Mouse (Mus musculus): ENCODE measurements around the gene Ptpn14. TPM values are rescaled to one million over a fixed set of nuclear protein-coding genes. Genes with fewer than 3 reads are reported as not detected.
A peak's percentile ranks its signal among the peaks of the same experiment; 100 is the strongest.

Ptpn14 gene
- polyA plus RNA-seq, 1 experiment from 2014 or later = 3.2 TPM

DNA sequence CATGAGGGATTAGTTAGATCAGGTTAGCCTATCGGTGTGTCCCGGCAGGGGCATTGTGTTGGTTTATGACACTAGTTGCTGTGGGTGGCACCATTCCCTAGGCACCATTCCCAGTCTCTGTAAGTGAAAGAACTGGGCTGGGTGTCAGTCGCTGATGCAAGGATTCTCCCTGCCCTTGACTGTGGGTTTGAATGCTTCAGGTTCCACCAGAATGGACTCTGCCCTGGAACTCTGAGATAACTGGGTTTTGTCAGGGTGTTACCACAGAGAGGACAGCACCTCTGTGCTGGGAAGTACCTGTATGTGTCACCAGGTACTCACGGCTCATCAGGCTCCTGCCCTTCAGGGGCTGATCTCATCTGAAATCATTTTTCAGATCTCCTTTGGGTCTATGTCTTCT lies 21.7 kb downstream of the Ptpn14 start:
- no peak for ATAC-seq (replicated peaks; ENCODE audit: low FRiP score)
- no peak overlapping the region for H3K4me2 ChIP-seq
- H3K27ac ChIP-seq (ENCODE audit: low read depth, low read length) = no peak overlapping the region
- no peaks in the 10 kb centered on the region for H3K9me3 ChIP-seq (ENCODE audit: control insufficient read depth, low read length)
- no peaks in the 10 kb centered on the region for H3K27me3 ChIP-seq (replicated peaks; ENCODE audit: control insufficient read depth, insufficient read depth, low read length)
- 85% methylated on average over 4 of the region's 4 CpGs for WGBS
- H3K4me1 ChIP-seq (replicated peaks; ENCODE audit: control insufficient read depth, insufficient read depth, low read length) = 0 out of 2 replicates have a peak, but pooled peaks cover 2% of the 10 kb centered on the region
- no peak for DNase-seq (ENCODE audit: low spot score)
- H3K9ac ChIP-seq (ENCODE audit: low read depth, low read length) = no peak overlapping the region
- H3K4me3 ChIP-seq (ENCODE audit: low read depth, low read length) = no peak overlapping the region
- H3K36me3 ChIP-seq (ENCODE audit: control insufficient read depth, insufficient read depth, low read length) = no peaks in the 10 kb centered on the region

DNA sequence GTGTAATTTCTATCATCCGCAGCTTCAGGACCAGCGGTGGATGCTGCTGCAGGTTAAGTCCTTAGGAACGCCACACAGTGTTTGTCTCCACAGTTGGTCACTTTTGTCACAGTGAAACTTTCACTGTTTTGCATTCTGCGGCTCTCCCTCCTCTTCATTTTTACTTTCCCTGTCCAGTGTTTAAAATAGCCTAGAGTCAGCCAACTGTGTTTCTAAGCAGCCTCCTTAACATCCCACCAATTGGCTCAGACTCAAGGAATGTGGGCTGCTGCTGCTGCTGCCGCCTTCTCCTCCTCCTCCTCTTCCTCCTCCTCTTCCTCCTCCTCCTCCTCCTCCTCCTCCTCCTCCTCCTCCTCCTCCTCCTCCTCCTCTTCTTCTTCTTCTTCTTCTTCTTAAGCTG lies 22.2 kb downstream of the Ptpn14 start:
- Histone ChIP-seq H3K4me1 (replicated peaks; ENCODE audit: control insufficient read depth, insufficient read depth, low read length) (no peaks in the 10 kb centered on the region), H3K27me3 (replicated peaks; ENCODE audit: control insufficient read depth, insufficient read depth, low read length) (no peaks in the 10 kb centered on the region), H3K4me3 (ENCODE audit: low read depth, low read length) (no peak overlapping the region), H3K9me3 (ENCODE audit: control insufficient read depth, low read length) (no peaks in the 10 kb centered on the region), H3K27ac (ENCODE audit: low read depth, low read length) (no peak overlapping the region), H3K9ac (ENCODE audit: low read depth, low read length) (no peak overlapping the region), H3K36me3 (ENCODE audit: control insufficient read depth, insufficient read depth, low read length) (no peaks in the 10 kb centered on the region), H3K4me2 (no peak overlapping the region)
- 86% methylated on average over 5 of the region's 5 CpGs for WGBS
- DNase-seq (ENCODE audit: low spot score) (no peak), ATAC-seq (replicated peaks; ENCODE audit: low FRiP score) (no peak)

DNA sequence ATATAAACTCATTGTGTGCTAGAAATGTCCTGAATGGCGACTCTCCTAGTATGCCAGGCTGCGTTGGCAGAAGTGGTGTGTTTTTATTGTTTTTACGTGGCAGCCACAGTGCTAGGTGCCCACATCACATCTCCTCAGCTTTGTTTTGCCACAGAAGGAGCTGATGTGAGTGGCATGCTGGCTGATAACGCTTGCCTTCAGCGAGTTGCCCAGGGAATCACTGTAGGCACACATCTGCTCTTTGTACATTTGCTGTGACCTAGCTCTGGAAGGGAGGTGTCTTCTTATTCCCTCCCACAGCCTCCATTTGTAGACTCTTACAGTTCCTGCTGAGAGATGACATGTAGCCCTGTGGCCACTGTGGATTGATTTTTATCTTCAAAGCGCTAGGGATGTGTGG lies 24.2 kb downstream of the Ptpn14 start:
- peaks cover 13% of the 10 kb centered on the region for H3K4me1 ChIP-seq (replicated peaks; ENCODE audit: control insufficient read depth, insufficient read depth, low read length)
- ATAC-seq (replicated peaks; ENCODE audit: low FRiP score) (no peak), DNase-seq (ENCODE audit: low spot score) (no peak)
- H3K4me2 ChIP-seq = no peak overlapping the region
- no peak overlapping the region for H3K4me3 ChIP-seq (ENCODE audit: low read depth, low read length)
- H3K36me3 ChIP-seq (ENCODE audit: control insufficient read depth, insufficient read depth, low read length) = no peaks in the 10 kb centered on the region
- H3K9ac ChIP-seq (ENCODE audit: low read depth, low read length) = no peak overlapping the region
- H3K27ac ChIP-seq (ENCODE audit: low read depth, low read length) = no peak overlapping the region
- no peaks in the 10 kb centered on the region for H3K27me3 ChIP-seq (replicated peaks; ENCODE audit: control insufficient read depth, insufficient read depth, low read length)
- 70% methylated on average over 6 of the region's 6 CpGs for WGBS
- no peaks in the 10 kb centered on the region for H3K9me3 ChIP-seq (ENCODE audit: control insufficient read depth, low read length)

DNA sequence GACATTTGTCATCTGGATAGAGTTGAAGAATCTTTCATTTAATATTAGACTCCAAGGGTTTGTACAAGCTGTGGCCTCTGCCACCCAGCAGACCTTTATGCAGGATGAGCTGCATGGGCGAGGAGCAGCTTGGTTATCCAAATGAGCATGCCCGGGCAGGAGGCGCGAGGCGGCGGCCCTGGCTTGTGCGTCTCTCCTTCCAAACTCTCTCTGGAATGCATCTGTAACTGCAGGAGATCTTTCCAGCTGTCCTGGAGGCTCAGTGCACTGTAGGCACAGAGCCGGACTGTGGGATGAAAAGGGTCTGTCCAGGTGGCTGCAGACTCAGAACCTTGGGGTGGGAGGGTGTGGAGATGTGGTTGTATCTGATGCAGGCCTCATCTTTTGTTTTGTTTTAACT lies 27.0 kb downstream of the Ptpn14 start:
- WGBS = 89% methylated on average over 8 of the region's 8 CpGs
- Histone ChIP-seq H3K4me1 (replicated peaks; ENCODE audit: control insufficient read depth, insufficient read depth, low read length) (peaks cover 19% of the 10 kb centered on the region), H3K4me3 (ENCODE audit: low read depth, low read length) (no peak overlapping the region), H3K36me3 (ENCODE audit: control insufficient read depth, insufficient read depth, low read length) (no peaks in the 10 kb centered on the region), H3K9ac (ENCODE audit: low read depth, low read length) (no peak overlapping the region), H3K27me3 (replicated peaks; ENCODE audit: control insufficient read depth, insufficient read depth, low read length) (no peaks in the 10 kb centered on the region), H3K9me3 (ENCODE audit: control insufficient read depth, low read length) (no peaks in the 10 kb centered on the region), H3K27ac (ENCODE audit: low read depth, low read length) (no peak overlapping the region), H3K4me2 (no peak overlapping the region)
- ATAC-seq (replicated peaks; ENCODE audit: low FRiP score) (no peak), DNase-seq (ENCODE audit: low spot score) (no peak)

DNA sequence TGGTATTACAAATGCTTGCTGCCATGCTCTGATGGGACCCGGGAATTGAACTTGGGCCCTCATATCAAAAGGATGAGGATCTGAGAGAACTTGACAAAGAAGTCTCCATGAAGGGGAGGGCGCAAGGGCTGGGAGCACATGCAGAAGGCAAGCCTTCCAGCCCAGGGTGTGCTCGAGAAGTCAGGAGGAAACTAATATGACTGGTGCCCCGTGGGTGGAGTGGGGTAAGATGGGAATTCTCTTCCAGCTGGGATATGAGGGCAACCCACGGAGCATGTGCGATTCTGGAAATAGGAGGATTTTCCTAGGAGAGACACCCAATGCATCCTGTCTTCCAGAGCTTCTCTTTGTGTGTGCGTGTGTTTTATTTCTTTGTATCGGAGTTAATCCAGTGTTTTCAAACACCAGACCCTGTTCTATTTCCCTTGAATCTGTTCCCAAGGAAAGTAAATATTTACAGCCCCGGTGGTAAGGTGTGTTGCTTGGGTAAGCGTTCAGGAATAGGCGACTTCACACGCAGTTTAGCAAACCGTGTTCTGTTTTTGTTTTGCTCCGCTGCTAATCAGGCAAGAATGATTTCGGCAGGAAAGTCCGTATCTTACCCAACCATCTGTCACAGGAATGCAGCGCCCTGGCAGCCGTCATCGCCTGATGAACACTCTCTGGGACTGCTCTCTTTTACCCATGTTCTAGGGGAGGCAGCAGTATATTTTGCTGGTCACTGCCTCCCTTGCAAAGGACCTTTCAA lies 28.4 kb downstream of the Ptpn14 start:
- 33% methylated on average over 19 of the region's 19 CpGs for WGBS
- Histone ChIP-seq H3K9ac (ENCODE audit: low read depth, low read length) (peak overlapping the region; percentile 35; the same call in 1 of the 2 replicates), H3K27me3 (replicated peaks; ENCODE audit: control insufficient read depth, insufficient read depth, low read length) (no peaks in the 10 kb centered on the region), H3K4me1 (replicated peaks; ENCODE audit: control insufficient read depth, insufficient read depth, low read length) (peaks cover 19% of the 10 kb centered on the region), H3K9me3 (ENCODE audit: control insufficient read depth, low read length) (no peaks in the 10 kb centered on the region), H3K36me3 (ENCODE audit: control insufficient read depth, insufficient read depth, low read length) (no peaks in the 10 kb centered on the region), H3K4me2 (peak overlapping the region; percentile 44), H3K4me3 (ENCODE audit: low read depth, low read length) (no peak overlapping the region), H3K27ac (ENCODE audit: low read depth, low read length) (peak overlapping the region; percentile 3; the same call in 1 of the 2 replicates)
- ATAC-seq (replicated peaks; ENCODE audit: low FRiP score) (peak; percentile 95), DNase-seq (ENCODE audit: low spot score) (peak; percentile 55)

DNA sequence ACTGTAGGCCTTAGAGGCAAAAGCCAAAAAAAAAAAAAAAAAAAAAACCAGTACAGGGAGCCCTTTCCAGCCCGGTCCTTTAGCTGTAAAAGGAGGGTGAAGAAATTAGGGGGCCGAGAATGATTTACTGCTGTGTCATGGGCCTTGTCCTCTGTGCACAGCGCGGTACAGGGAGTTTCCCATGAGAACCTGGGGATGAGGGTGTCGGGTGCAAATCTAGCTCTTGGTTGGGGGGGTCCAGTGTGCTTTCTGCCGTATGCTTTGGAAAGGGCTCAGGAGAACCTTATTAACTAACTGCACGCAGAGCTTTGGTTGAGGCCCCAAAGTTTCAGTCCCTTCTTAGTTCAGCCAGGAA lies 29.0 kb downstream of the Ptpn14 start:
- ATAC-seq (replicated peaks; ENCODE audit: low FRiP score) (peak; percentile 85), DNase-seq (ENCODE audit: low spot score) (no peak)
- 50% methylated on average over 7 of the region's 7 CpGs for WGBS
- H3K4me1 ChIP-seq (replicated peaks; ENCODE audit: control insufficient read depth, insufficient read depth, low read length) = peaks cover 19% of the 10 kb centered on the region
- H3K9me3 ChIP-seq (ENCODE audit: control insufficient read depth, low read length) = no peaks in the 10 kb centered on the region
- H3K4me3 ChIP-seq (ENCODE audit: low read depth, low read length) = no peak overlapping the region
- no peaks in the 10 kb centered on the region for H3K27me3 ChIP-seq (replicated peaks; ENCODE audit: control insufficient read depth, insufficient read depth, low read length)
- H3K9ac ChIP-seq (ENCODE audit: low read depth, low read length) = peak overlapping the region; percentile 0; the same call in 1 of the 2 replicates
- H3K36me3 ChIP-seq (ENCODE audit: control insufficient read depth, insufficient read depth, low read length) = no peaks in the 10 kb centered on the region
- peak overlapping the region; percentile 3; the same call in 1 of the 2 replicates for H3K27ac ChIP-seq (ENCODE audit: low read depth, low read length)
- peak overlapping the region; percentile 44 for H3K4me2 ChIP-seq

DNA sequence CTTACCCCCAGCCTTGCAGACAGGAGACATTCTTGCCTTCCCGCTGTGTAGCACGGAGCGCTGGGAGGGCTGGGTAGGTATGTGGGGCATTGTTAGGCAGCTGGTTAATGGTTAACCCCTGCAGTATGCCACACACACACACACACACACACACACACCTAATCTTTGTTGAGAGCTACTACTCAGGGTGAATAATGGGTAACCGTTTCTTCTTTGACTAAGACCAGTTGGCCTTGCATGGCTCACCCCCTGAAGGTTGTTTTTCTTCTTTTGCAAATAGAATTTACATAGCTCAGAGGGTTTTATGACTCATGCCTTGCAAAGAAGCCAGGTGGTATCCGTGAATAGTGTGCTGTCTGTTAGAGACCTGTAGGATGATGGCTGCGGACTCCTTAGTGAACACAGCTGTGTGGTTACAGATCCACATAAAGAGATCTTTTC lies 33.5 kb downstream of the Ptpn14 start:
- DNase-seq (ENCODE audit: low spot score) (no peak), ATAC-seq (replicated peaks; ENCODE audit: low FRiP score) (no peak)
- Histone ChIP-seq H3K4me1 (replicated peaks; ENCODE audit: control insufficient read depth, insufficient read depth, low read length) (peaks cover 8% of the 10 kb centered on the region), H3K4me3 (ENCODE audit: low read depth, low read length) (no peak overlapping the region), H3K36me3 (ENCODE audit: control insufficient read depth, insufficient read depth, low read length) (no peaks in the 10 kb centered on the region), H3K4me2 (no peak overlapping the region), H3K27ac (ENCODE audit: low read depth, low read length) (no peak overlapping the region), H3K9me3 (ENCODE audit: control insufficient read depth, low read length) (no peaks in the 10 kb centered on the region), H3K27me3 (replicated peaks; ENCODE audit: control insufficient read depth, insufficient read depth, low read length) (no peaks in the 10 kb centered on the region), H3K9ac (ENCODE audit: low read depth, low read length) (no peak overlapping the region)
- 45% methylated on average over 6 of the region's 6 CpGs for WGBS

DNA sequence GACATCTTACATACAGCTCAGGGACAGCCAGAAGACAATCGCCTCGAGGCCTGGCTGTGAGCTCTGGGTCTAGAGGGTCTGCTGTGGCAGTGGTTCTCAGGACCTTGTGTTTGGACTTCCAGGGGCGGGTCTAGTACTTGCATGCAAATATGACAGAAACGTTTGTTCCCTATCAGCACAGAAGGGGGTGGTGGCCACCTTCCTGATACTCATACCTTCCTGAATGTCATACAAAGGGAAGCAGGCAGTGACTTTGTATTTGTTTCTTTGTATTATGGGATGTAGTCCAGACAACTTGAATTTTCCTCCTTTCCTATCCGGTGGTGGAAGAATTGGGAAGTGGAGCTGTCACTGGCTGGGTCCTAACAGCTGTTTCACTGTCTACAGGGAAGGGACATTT lies 36.2 kb downstream of the Ptpn14 start:
- no peak overlapping the region for H3K27ac ChIP-seq (ENCODE audit: low read depth, low read length)
- no peak; the same call in 1 of the 2 replicates for ATAC-seq (replicated peaks; ENCODE audit: low FRiP score)
- no peaks in the 10 kb centered on the region for H3K9me3 ChIP-seq (ENCODE audit: control insufficient read depth, low read length)
- no peaks in the 10 kb centered on the region for H3K36me3 ChIP-seq (ENCODE audit: control insufficient read depth, insufficient read depth, low read length)
- H3K9ac ChIP-seq (ENCODE audit: low read depth, low read length) = no peak overlapping the region
- peaks cover 5% of the 10 kb centered on the region for H3K4me1 ChIP-seq (replicated peaks; ENCODE audit: control insufficient read depth, insufficient read depth, low read length)
- no peaks in the 10 kb centered on the region for H3K27me3 ChIP-seq (replicated peaks; ENCODE audit: control insufficient read depth, insufficient read depth, low read length)
- no peak overlapping the region for H3K4me3 ChIP-seq (ENCODE audit: low read depth, low read length)
- no peak for DNase-seq (ENCODE audit: low spot score)
- 54% methylated on average over 5 of the region's 5 CpGs for WGBS
- no peak overlapping the region for H3K4me2 ChIP-seq

DNA sequence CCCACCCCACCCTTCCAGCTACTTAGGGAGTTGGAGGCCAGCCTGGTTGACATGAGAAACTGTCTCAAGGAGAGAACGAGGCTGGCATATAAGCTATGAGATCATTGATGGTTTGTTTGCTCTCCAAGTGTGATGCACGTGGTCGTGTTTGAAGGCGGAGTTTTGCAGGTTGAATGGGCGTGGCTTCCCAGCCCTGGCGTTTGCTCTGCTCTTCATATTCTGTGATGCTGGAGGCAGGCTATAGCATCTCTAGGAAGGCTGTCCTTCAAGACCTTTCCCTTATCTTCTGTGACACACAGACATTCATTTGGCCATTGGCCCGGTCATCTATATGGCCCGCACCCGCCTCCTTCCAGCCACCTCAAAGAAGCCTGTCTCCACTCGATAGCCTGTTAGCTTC lies 39.1 kb downstream of the Ptpn14 start:
- H3K4me2 ChIP-seq = no peak overlapping the region
- H3K36me3 ChIP-seq (ENCODE audit: control insufficient read depth, insufficient read depth, low read length) = no peaks in the 10 kb centered on the region
- H3K4me3 ChIP-seq (ENCODE audit: low read depth, low read length) = no peak overlapping the region
- no peaks in the 10 kb centered on the region for H3K9me3 ChIP-seq (ENCODE audit: control insufficient read depth, low read length)
- H3K9ac ChIP-seq (ENCODE audit: low read depth, low read length) = no peak overlapping the region
- ATAC-seq (replicated peaks; ENCODE audit: low FRiP score) = no peak
- H3K27me3 ChIP-seq (replicated peaks; ENCODE audit: control insufficient read depth, insufficient read depth, low read length) = no peaks in the 10 kb centered on the region
- no peak overlapping the region for H3K27ac ChIP-seq (ENCODE audit: low read depth, low read length)
- peaks cover 5% of the 10 kb centered on the region for H3K4me1 ChIP-seq (replicated peaks; ENCODE audit: control insufficient read depth, insufficient read depth, low read length)
- WGBS = 57% methylated on average over 10 of the region's 10 CpGs
- DNase-seq (ENCODE audit: low spot score) = no peak

Measured in liver, embryonic 11.5 days (tissue).